Mouse (Mus musculus): ENCODE measurements around the gene Fcho1. TPM values are rescaled to one million over a fixed set of nuclear protein-coding genes. Genes with fewer than 3 reads are reported as not detected.
A peak's percentile ranks its signal among the peaks of the same experiment; 100 is the strongest.
"Not testable (repeated sequence)": the region's sequence is repeated elsewhere in the genome, so short reads cannot be mapped to it uniquely, and the experiment has no call there.

Gene Fcho1
- polyA plus RNA-seq, 1 experiment from 2014 or later = 1.8 TPM

DNA sequence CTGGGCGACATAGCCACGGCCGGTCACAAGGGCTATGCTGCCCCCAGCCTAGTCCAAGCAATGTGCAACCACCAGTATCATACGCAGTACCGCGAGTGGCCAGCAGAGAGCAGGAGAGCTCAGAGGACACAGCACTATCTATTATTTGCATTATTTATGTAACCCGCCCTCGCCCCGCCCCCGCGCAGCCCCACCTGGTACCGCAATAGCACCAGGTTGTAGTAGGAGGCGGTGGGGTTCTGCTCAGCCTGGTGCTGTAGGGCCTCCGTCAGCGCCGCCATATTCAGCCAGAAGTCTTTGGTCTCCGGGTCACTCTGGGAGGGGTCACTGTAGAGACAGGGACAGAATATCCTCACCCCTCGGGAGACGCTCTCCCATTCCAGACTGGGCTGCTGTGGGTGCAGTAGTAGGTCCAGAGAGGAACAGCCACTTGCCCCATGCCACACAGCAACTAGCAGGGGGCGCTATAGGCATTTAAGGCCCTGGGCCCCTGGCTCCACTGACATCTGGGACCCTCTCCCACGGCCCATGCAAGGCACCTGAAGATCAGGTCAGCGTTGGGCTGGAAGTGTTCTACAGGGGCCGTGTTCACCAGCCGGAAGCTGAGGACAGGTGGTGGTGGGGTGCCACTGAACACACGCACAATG lies 15.6 kb downstream of the Fcho1 start:
- H3K4me1 ChIP-seq (ENCODE audit: insufficient read depth, low read depth, low read length) = no peaks in the 10 kb centered on the region
- DNase-seq (ENCODE audit: low spot score) (peak; percentile 68), ATAC-seq (peak; percentile 70)
- no peak overlapping the region for H3K27ac ChIP-seq (ENCODE audit: low read length)
- peak overlapping the region; percentile 42 for H3K4me2 ChIP-seq (replicated peaks; ENCODE audit: low read depth, low read length)
- TF ChIP-seq EP300 (IDR thresholded peaks at IDR 0.05) (no peak), CTCF (IDR thresholded peaks at IDR 0.05) (peak; percentile 83)
- no peak overlapping the region for H3K9ac ChIP-seq (replicated peaks; ENCODE audit: low read depth)
- H3K36me3 ChIP-seq (ENCODE audit: insufficient read depth, low read length) = no peaks in the 10 kb centered on the region
- 0 out of 2 replicates have a peak, but pooled peaks cover 5% of the 10 kb centered on the region for H3K27me3 ChIP-seq (replicated peaks; ENCODE audit: insufficient read depth, low read length)
- no peaks in the 10 kb centered on the region for H3K9me3 ChIP-seq (ENCODE audit: low read length)
- H3K4me3 ChIP-seq (ENCODE audit: low read depth, low read length) = no peak overlapping the region
- WGBS = 18% methylated on average over 25 of the region's 25 CpGs

DNA sequence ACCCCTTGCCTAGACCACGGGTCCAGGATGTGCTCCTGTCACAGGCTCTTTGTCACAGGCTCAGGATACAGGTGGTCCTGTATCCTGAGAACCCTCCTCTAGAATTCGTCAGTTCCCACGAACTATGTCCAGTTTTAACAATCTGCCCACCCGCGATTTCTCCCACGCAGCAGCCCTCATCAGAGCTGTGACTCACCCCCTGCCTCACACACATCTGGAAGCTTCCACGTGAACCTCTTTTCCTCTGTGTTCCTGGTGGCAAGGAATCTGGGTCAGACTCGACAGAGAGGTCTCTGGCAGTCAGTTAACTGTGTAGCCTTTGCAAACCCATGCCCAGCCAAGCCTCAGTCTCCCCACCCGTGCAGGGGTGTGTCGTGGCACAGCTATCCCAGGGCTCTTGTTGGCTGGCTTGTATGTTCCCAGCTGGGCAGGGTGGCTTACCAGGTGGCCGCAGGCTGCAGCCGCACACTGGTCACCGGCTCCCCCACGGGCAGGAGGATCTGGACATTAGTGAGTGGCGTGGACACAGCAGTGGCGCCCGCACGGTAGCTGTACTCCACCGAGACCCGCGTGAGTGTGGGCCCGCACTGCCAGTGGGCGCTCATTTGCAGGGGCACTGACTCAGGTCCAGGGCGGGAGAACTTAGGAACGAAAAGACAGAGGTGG lies 16.2 kb downstream of the Fcho1 start:
- no peak for ATAC-seq
- no peak overlapping the region for H3K9ac ChIP-seq (replicated peaks; ENCODE audit: low read depth)
- no peaks in the 10 kb centered on the region for H3K9me3 ChIP-seq (ENCODE audit: low read length)
- H3K27ac ChIP-seq (ENCODE audit: low read length) = no peak overlapping the region
- H3K4me2 ChIP-seq (replicated peaks; ENCODE audit: low read depth, low read length) = no peak overlapping the region
- 42% methylated on average over 25 of the region's 25 CpGs for WGBS
- 0 out of 2 replicates have a peak, but pooled peaks cover 5% of the 10 kb centered on the region for H3K27me3 ChIP-seq (replicated peaks; ENCODE audit: insufficient read depth, low read length)
- DNase-seq (ENCODE audit: low spot score) = no peak
- no peaks in the 10 kb centered on the region for H3K36me3 ChIP-seq (ENCODE audit: insufficient read depth, low read length)
- no peak overlapping the region for H3K4me3 ChIP-seq (ENCODE audit: low read depth, low read length)
- TF ChIP-seq EP300 (IDR thresholded peaks at IDR 0.05) (no peak), CTCF (IDR thresholded peaks at IDR 0.05) (no peak)
- no peaks in the 10 kb centered on the region for H3K4me1 ChIP-seq (ENCODE audit: insufficient read depth, low read depth, low read length)

DNA sequence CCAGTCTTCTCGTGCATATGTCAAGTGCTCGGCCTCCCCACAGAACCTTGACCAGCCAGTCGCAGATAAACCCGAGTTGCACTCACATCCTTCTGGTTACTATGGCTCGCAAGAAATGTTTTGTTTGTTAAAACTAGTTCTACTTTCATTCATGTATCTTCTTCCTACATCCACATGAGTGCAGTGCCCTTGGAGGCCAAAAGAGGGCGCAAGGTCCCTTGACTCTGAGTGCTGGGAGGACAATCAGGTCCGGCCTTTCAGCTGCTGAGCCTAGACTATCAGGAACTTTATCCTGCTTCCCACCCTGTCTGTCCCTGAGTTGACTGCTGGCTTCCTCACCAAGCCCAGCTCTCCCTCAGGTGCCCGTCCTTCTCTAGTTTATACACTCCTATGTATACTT lies 17.6 kb downstream of the Fcho1 start:
- Histone ChIP-seq H3K9ac (replicated peaks; ENCODE audit: low read depth) (no peak overlapping the region), H3K4me1 (ENCODE audit: insufficient read depth, low read depth, low read length) (no peaks in the 10 kb centered on the region), H3K4me3 (ENCODE audit: low read depth, low read length) (no peak overlapping the region), H3K27me3 (replicated peaks; ENCODE audit: insufficient read depth, low read length) (0 out of 2 replicates have a peak, but pooled peaks cover 5% of the 10 kb centered on the region), H3K9me3 (ENCODE audit: low read length) (no peaks in the 10 kb centered on the region), H3K27ac (ENCODE audit: low read length) (no peak overlapping the region), H3K36me3 (ENCODE audit: insufficient read depth, low read length) (no peaks in the 10 kb centered on the region), H3K4me2 (replicated peaks; ENCODE audit: low read depth, low read length) (no peak overlapping the region)
- TF ChIP-seq CTCF (IDR thresholded peaks at IDR 0.05) (peak; percentile 75), EP300 (IDR thresholded peaks at IDR 0.05) (no peak)
- no peak for ATAC-seq
- peak; percentile 44 for DNase-seq (ENCODE audit: low spot score)
- WGBS = 38% methylated on average over 8 of the region's 8 CpGs

DNA sequence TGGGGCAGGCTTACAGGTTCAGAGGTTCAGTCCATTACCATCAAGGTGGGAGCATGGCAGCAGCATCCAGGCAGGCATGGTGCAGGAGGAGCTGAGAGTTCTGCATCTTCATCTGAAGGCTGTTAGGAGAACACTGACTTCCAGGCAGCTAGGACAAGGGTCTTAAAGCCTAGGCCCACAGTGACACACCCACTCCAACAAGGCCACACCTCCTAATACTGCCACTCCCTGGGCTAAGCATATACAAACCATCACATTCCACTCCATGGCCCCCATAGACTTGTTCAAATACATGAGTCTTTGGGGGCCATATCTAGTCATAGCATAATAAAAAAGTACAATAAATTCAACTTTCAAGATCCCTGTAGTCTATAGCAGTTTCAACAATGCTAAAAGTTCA lies 22.1 kb downstream of the Fcho1 start:
- H3K4me1 ChIP-seq (ENCODE audit: insufficient read depth, low read depth, low read length); H3K4me2 ChIP-seq (replicated peaks; ENCODE audit: low read depth, low read length); H3K9ac ChIP-seq (replicated peaks; ENCODE audit: low read depth); H3K36me3 ChIP-seq (ENCODE audit: insufficient read depth, low read length); ATAC-seq; DNase-seq (ENCODE audit: low spot score); H3K4me3 ChIP-seq (ENCODE audit: low read depth, low read length); H3K9me3 ChIP-seq (ENCODE audit: low read length); H3K27ac ChIP-seq (ENCODE audit: low read length): not testable (repeated sequence)
- peaks cover 15% of the 10 kb centered on the region; the same call in 1 of the 2 replicates for H3K27me3 ChIP-seq (replicated peaks; ENCODE audit: insufficient read depth, low read length)

DNA sequence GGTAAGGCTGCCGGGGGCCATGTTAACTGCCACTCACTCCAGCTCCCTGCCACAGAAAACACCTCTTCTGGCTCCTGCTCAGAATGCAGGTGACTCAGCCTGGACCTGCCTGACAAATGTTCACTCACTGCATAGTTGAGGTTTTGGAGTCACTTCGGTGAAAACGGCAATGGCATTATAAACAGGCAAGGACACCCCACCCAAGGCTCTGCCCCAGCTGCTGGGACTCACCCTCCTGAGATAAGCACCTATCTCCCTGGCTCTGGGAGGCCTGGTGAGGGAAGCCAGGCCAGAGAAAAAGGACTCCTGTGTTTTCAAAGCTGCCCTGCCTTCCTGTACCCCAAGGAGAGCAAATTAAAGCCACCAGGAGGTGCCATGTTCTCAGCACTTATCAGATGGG lies 22.6 kb downstream of the Fcho1 start:
- Histone ChIP-seq H3K4me3 (ENCODE audit: low read depth, low read length) (no peak overlapping the region), H3K4me2 (replicated peaks; ENCODE audit: low read depth, low read length) (no peak overlapping the region), H3K27ac (ENCODE audit: low read length) (no peak overlapping the region), H3K27me3 (replicated peaks; ENCODE audit: insufficient read depth, low read length) (peaks cover 15% of the 10 kb centered on the region; the same call in 1 of the 2 replicates), H3K9ac (replicated peaks; ENCODE audit: low read depth) (no peak overlapping the region), H3K9me3 (ENCODE audit: low read length) (no peaks in the 10 kb centered on the region), H3K36me3 (ENCODE audit: insufficient read depth, low read length) (no peaks in the 10 kb centered on the region), H3K4me1 (ENCODE audit: insufficient read depth, low read depth, low read length) (no peaks in the 10 kb centered on the region)
- no peak for TF ChIP-seq CTCF (IDR thresholded peaks at IDR 0.05)
- no peak for TF ChIP-seq EP300 (IDR thresholded peaks at IDR 0.05)
- DNase-seq (ENCODE audit: low spot score) (no peak), ATAC-seq (peak; percentile 11; the same call in 1 of the 2 replicates)
- WGBS = 60% methylated on average over 3 of the region's 3 CpGs

DNA sequence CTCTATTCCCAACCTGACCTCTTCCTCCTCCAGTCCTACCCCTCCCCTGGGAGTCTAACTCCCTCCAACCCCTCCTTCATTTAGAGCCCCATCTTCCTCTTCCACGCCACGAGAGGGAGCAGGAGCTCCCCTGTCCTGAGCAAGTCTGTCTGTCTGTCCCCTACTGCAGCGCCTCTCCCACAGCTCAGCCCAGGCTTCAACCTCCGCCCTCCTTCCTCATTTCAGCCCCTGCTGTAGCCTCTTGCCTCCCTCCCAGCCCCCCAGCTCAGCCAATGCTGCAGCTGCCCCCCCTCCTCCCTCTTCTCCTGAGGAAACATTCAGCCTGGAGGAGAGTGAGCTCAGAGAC lies 23.5 kb downstream of the Fcho1 start:
- Histone ChIP-seq H3K36me3 (ENCODE audit: insufficient read depth, low read length) (no peaks in the 10 kb centered on the region), H3K27ac (ENCODE audit: low read length) (no peak overlapping the region), H3K4me1 (ENCODE audit: insufficient read depth, low read depth, low read length) (no peaks in the 10 kb centered on the region), H3K4me2 (replicated peaks; ENCODE audit: low read depth, low read length) (peak overlapping the region; percentile 60; the same call in 1 of the 2 replicates), H3K9me3 (ENCODE audit: low read length) (no peaks in the 10 kb centered on the region), H3K4me3 (ENCODE audit: low read depth, low read length) (no peak overlapping the region), H3K9ac (replicated peaks; ENCODE audit: low read depth) (no peak overlapping the region), H3K27me3 (replicated peaks; ENCODE audit: insufficient read depth, low read length) (peaks cover 15% of the 10 kb centered on the region; the same call in 1 of the 2 replicates)
- TF ChIP-seq CTCF (IDR thresholded peaks at IDR 0.05) = peak; percentile 51
- no peak for TF ChIP-seq EP300 (IDR thresholded peaks at IDR 0.05)
- DNase-seq (ENCODE audit: low spot score) (no peak), ATAC-seq (no peak)
- 31% methylated on average over 4 of the region's 4 CpGs for WGBS
